Mouse (Mus musculus): ENCODE data around the gene Srsf11.

GRCm38 (mm10) chr3:158076685-158077379, 40.4 kb upstream of the Srsf11 start:
- TF ChIP-seq POLR2A (IDR thresholded peaks at IDR 0.05; ENCODE audit: extremely low read depth, insufficient read depth, low read length) (no peak), CTCF (IDR thresholded peaks at IDR 0.05; ENCODE audit: low read depth, low read length) (peak; percentile 40)

Data from liver, adult 2 months (tissue).